Mouse (Mus musculus): ENCODE results near the gene Sec24c.

DNA sequence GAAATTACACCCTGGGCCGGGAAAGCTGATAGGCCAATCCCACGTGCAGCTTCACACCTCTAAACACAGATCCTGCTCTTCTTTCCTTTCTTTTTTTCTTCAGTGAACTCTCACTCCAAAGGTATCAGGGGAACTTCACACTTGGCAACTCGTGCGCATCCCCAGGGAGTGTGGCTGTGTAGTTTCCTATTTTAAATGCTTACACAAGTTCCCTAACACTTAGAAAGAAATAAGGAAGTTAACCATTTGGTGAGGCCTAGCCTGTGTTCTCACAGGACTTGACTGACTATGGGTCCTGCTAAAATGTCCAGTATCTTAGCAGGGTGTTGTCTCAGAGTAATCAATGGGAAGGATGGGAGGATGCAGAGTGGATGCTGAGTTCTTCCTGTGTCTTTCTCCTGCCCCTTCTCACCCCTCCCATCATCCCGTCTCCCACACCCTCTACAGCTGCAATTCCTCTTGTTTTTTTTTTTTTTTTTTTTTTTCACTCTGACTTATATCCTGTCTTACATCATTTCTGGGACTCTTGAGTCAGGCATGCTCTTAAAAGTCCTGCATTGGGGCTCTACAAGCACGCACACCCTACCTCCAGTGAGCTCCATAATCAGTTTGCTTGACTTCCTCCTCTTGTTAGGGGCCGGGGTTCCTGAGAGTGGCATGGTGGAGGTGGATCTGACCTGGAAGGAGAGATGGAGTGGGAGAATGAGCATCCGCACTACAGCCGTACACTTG is 19.3 kb upstream of the Sec24c start:
- TF ChIP-seq CTCF (IDR thresholded peaks at IDR 0.05; ENCODE audit: control insufficient read depth, insufficient read depth, low read length) (no peak), POLR2A (IDR thresholded peaks at IDR 0.05; ENCODE audit: borderline replicate concordance, control insufficient read depth, low read depth, low read length) (no peak)
